Mouse (Mus musculus): ENCODE data around the gene Gm1043.

The Gm1043 gene

GRCm38 (mm10) chr5:37085241-37085640 is at the start of gene Gm1043:
Gene Gm1043 (plus strand): TSS chr5:37085370.
- in situ Hi-C loops (cut with MboI, MseI) = loop anchor here (10.0 kb wide), 1 partner anchor 400 kb away; no protein-coding TSS in a partner anchor

DNA sequence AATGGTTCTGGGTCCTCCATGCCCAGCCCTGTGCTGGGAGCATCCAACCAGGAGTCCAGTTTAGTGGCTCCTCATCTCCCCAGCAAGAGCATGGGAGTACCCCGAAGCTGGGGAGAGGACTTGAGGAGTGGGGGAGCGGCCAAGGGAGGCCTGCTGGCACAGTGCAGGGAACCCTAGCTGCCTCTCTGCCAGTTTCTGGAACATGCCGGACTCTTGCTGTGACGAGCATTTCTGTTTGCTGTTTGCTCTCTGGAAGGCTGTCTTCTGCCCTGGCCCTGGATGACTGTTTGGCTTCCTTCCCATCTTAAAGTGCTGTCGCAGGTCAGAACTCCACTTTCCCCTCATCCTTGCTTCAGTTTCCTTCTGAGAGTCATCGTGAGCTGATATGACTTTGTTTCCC is 49.3 kb upstream of the Gm1043 start:
- in situ Hi-C loops (cut with MboI, MseI) = no loop called here

- in situ Hi-C loops (cut with MboI, MseI) = no loop called here
Measured at GRCm38 (mm10) chr5:37036884-37037283, 48.3 kb upstream of the Gm1043 start.

GRCm38 (mm10) chr5:37039908-37040307 is 45.3 kb upstream of the Gm1043 start:
- in situ Hi-C loops (cut with MboI, MseI) = no loop called here

- in situ Hi-C loops (cut with MboI, MseI) = no loop called here
Measured at GRCm38 (mm10) chr5:37040711-37041110, 44.5 kb upstream of the Gm1043 start.

GRCm38 (mm10) chr5:37041651-37042050 is 43.5 kb upstream of the Gm1043 start:
- in situ Hi-C loops (cut with MboI, MseI) = no loop called here

GRCm38 (mm10) chr5:37042934-37043333 is 42.2 kb upstream of the Gm1043 start:
- in situ Hi-C loops (cut with MboI, MseI) = no loop called here

- in situ Hi-C loops (cut with MboI, MseI) = no loop called here
Measured at GRCm38 (mm10) chr5:37044793-37045192, 40.4 kb upstream of the Gm1043 start.

GRCm38 (mm10) chr5:37045582-37045981 is 39.6 kb upstream of the Gm1043 start:
- in situ Hi-C loops (cut with MboI, MseI) = no loop called here

DNA sequence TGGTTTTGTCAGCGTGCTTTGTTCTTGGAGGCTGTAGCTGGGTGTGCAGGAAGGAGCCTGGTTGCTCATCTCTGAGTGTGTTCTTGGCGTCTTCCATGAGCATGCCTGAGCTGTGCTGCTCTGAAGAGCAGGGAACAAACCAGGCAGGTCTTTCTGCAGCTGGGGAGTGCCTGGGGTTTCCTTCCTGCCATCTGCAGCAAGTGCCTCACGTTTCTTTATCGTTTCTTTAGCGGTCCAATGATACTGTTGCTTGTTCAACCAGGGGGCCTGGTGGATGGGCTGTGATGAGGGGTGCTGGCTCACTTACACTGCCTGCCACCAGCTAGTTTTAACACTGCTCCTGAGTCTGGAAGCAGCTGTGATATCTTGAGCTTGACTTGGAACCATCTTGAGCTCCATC is 38.4 kb upstream of the Gm1043 start:
- in situ Hi-C loops (cut with MboI, MseI) = no loop called here

GRCm38 (mm10) chr5:37047206-37047915 is 37.8 kb upstream of the Gm1043 start:
- in situ Hi-C loops (cut with MboI, MseI) = no loop called here

DNA sequence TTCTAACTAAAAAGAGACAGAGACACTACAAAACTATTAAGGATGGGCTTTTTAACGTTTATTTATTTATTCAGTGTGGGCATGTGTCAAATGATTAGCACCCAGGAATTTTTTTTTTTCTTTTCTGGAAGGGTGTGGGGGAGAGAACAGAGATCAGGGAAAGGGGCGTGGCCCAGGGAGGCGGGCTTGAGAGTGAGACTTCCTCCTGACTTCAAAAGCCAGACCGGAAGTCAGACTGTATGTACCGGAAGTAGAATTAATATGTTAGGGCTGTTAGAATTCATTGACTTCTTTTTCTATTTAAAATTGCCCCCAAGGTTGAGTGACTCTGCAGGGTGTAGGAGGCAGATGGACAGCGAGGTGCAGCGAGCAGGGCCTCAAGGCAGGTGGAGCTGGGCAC is 37.2 kb upstream of the Gm1043 start:
- in situ Hi-C loops (cut with MboI, MseI) = no loop called here

GRCm38 (mm10) chr5:37049111-37049510 is 36.1 kb upstream of the Gm1043 start:
- in situ Hi-C loops (cut with MboI, MseI) = no loop called here

DNA sequence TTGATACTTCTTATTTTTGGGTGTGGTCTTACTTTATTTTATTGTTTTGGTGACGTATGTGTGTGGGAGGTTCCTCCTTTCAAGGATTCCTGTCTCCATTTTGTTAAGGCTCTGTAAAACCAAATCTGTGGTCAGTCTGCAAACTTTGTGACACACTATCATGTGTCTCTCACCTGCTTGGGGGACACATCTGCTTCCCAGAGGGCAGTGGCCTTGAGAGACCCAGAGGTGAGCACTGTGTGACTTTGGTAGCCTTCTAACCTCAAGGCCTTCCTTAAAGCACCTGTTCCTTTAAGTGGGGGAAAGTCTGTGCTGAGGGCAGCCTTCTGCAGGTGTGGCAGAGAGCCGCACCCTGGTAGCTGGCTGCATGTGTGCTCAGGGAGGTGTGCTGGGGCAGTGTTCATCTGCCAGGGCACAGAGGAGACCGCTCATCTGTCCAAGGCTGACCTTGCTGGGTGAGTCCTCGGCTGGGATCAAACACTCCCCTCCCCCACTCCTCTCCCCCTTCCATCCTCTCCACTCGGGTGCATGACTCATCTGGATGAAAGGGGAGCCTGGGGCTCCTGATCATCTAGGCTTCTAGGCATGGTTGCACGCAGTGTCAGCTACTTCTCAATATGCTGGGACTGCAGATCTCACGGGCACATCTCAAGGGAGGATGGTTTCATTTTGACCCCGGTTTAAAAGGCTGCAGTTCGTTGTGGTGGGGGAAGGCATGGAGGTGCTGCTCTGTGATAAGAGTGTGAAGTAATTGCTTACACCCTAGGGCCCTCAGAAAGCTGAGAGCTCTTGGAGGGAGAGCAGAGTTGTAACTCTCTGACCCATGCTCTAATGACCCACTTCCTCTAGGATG is 34.4 kb upstream of the Gm1043 start:
- in situ Hi-C loops (cut with MboI, MseI) = no loop called here

DNA sequence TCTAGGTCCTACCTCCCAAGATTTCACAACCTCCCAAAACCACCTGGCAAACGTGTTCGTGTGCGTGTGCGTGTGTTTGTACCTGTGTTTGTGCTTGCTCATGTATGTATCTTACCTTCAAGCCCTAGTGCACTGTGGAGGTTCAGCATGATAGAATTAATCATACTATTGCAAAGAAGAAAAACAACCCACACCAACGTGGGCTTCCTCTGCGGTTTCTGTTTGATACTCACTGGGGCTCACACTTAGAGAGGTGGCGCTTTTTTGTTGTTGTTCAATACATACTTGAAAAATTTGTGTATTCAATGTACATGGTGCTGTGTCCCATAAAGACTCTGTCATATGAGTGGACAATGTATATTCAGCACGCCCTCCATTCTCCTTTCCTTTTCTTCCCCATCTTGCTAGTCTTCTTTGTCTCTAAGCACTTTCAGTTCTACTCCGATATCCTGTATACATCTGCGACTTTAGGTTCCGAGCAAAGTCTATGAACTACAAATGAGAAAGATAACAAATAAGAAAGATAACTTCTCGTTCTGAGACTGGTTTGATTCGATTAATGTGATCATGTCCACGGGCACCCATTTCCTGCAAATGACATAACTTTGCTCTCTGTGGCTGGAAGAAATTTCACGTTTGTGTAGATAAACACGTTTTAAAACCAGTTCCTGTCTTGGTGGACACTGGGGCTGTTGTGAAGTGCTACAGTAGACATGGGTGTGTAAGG is 33.6 kb upstream of the Gm1043 start:
- in situ Hi-C loops (cut with MboI, MseI) = no loop called here

DNA sequence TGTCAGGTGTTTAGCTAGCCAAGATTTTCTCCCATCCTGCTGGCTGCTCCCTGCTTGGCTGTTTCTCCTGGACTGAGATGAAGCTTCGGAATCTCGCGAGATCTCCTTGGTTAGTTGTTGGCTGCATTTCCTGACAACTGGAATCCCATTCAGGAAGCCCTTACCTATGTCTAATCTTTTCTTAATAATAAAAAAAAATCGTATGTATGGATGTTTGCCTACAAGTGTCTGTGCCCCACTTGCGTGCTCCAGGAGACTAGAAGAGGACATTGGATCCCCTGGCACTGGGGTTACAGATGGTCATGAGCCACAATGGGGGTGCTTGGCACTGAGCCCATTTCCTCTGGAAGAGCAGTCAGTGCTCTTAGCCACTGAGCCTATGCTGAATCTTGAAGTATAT is 32.3 kb upstream of the Gm1043 start:
- in situ Hi-C loops (cut with MboI, MseI) = no loop called here

- in situ Hi-C loops (cut with MboI, MseI) = no loop called here
Measured at GRCm38 (mm10) chr5:37055789-37056188, 29.4 kb upstream of the Gm1043 start.

DNA sequence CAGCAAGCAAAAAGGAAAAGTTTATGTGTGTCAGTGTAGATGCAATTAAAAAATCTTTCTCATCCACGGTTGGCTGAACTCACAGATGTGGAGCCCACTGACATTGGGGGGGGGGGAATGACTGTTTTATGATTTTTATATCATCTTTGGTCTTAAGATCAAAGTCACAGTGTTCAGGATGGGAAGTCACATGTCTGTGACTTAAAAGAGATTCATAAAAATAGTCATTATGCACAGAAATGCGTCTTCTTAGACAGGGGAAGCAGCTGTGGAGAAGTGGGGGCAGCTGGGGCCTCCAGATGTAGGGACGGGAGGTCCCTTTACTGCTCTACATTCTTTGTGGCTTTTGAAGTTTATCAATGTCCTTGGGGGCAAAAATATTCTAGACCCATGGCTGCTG is 28.7 kb upstream of the Gm1043 start:
- in situ Hi-C loops (cut with MboI, MseI) = no loop called here

- in situ Hi-C loops (cut with MboI, MseI) = loop anchor here (10.0 kb wide), 1 partner anchor 477 kb away; no protein-coding TSS in a partner anchor
Measured at GRCm38 (mm10) chr5:37061612-37062011, 23.6 kb upstream of the Gm1043 start.

DNA sequence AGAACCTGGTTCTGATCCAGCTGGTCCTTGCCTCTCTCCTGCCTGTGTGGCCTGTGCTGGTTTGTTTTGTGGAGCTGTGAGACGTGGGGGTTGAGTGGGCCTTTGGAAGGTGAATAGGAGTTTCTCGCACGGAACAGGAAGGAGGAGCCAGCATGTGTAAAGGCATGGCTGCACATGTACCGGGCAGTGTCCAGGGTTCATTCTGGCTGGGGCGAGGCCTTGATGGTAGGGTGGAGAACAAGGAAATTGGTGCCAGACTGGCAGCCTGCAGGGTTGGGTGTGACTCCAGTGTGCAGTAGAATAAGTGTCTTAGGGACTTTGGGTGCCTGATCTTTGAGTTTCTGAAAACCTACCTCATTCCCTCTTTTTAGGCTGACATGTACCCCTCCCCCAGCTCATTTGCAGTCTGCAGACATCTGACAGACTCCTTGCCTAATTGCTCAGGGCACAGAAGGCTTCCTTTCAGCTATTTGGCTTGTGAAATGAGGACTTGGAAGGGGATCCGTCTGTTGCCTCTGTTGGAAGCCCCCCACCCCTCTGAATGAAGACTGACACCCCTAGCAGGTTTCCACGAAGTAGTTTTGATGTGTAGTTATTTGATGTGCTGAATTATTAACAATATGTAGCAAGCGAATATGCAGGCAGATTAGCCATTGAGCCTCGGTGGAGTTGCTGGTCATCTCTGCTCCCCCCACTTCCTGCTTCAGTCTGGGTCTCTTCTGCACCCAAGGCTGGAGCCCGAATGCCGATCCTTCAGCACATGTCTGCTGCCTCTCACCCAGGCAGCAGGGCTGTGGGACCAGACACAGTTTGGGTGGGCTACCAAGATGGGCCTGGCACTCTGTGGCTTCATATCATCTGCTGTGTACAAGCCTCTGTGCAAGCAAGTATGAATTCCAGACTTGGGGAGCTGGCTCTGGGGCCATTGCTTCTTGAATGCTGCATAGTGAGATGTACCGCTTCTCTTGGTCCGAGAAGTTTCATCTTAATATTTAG is 20.4 kb upstream of the Gm1043 start:
- in situ Hi-C loops (cut with MboI, MseI) = loop anchor here (10.0 kb wide), 1 partner anchor 480 kb away; no protein-coding TSS in a partner anchor
